Mouse (Mus musculus): ENCODE data around the gene Senp1.

- TF ChIP-seq GATA1 (IDR thresholded peaks at IDR 0.05; ENCODE audit: low read length): no peak
- no peak for TF ChIP-seq TAL1 (IDR thresholded peaks at IDR 0.05; ENCODE audit: low read length)
These were observed 67.9 kb downstream of the Senp1 start for GRCm38 (mm10) chr15:98025611-98026010.

Data from erythroblast, embryonic 14.5 days (primary cell).